Mouse (Mus musculus) CH12.LX (cell line): Measurements from ENCODE around the gene Alkbh4.

ENCODE experiments used
- CTCF ChIP-seq, 2 experiments: IDR thresholded peaks in 1 of 2; conservative IDR thresholded peaks in 1 of 2; 2 replicates each; pipeline ENCODE4 v1.5.1; 2011 to 2012; ENCODE audit warnings: low read depth in 2 of 2, low read length in 2 of 2, improper control_type of control experiment in 1 of 2, inconsistent platforms in 1 of 2, mild to moderate bottlenecking in 1 of 2, moderate library complexity in 1 of 2
- E2F4 ChIP-seq: IDR thresholded peaks from 2 replicates; pipeline ENCODE4 v1.6.1; 2011; ENCODE audit warnings: low read depth, low read length, improper control_type of control experiment; ENCODE audit not compliant: insufficient replicate concordance
- ELF1 ChIP-seq: IDR thresholded peaks from 2 replicates; pipeline ENCODE4 v1.6.1; 2014; ENCODE audit warnings: low read depth, mild to moderate bottlenecking, inconsistent platforms, low read length, improper control_type of control experiment
- EP300 ChIP-seq: IDR thresholded peaks from 2 replicates; pipeline ENCODE4 v1.6.1; 2011; ENCODE audit warnings: low read length, improper control_type of control experiment
- ETS1 ChIP-seq: conservative IDR thresholded peaks from 2 replicates; pipeline ENCODE4 v1.6.1; 2012; ENCODE audit warnings: low read depth, mild to moderate bottlenecking, inconsistent platforms, low read length, improper control_type of control experiment, moderate library complexity
- MAX ChIP-seq: IDR thresholded peaks from 2 replicates; pipeline ENCODE4 v1.6.1; 2011; ENCODE audit warnings: low read length, improper control_type of control experiment
- NELFE ChIP-seq: IDR thresholded peaks from 2 replicates; pipeline ENCODE4 v1.6.1; 2011; ENCODE audit warnings: low read depth, low read length, improper control_type of control experiment
- TBP ChIP-seq: conservative IDR thresholded peaks from 2 replicates; pipeline ENCODE4 v1.6.1; 2011; ENCODE audit warnings: low read depth, low read length, improper control_type of control experiment
- UBTF ChIP-seq: IDR thresholded peaks from 2 replicates; pipeline ENCODE4 v1.6.1; 2012; ENCODE audit warnings: low read depth, mild to moderate bottlenecking, inconsistent platforms, low read length, improper control_type of control experiment, moderate library complexity

GRCm38 (mm10) chr5:136144606-136145430 is 8.9 kb downstream of the Alkbh4 start:
- TF ChIP-seq E2F4 (no peak), CTCF (conservative IDR thresholded peaks at IDR 0.05 in 1 of 2, IDR thresholded peaks at IDR 0.05 in 1 of 2; ENCODE audit: low read depth in 2 of 2, low read length in 2 of 2) (no peak), MAX (no peak), ELF1 (no peak), UBTF (no peak), EP300 (no peak), TBP (no peak), NELFE (no peak), ETS1 (no peak)
